Mouse (Mus musculus): ENCODE data around the gene Ly75. TPM values are rescaled to one million over a fixed set of nuclear protein-coding genes. Genes with fewer than 3 reads are reported as not detected.

The Ly75 gene
- total RNA-seq, 2 experiments from 2014 or later, result 5.3 to 6.6 TPM

GRCm38 (mm10) chr2:60326948-60327347, 56.2 kb downstream of the Ly75 start:
- DNase-seq (ENCODE audit: low spot score in 2 of 2), result no peak

- no peak for DNase-seq (ENCODE audit: low spot score in 2 of 2)
Measured at GRCm38 (mm10) chr2:60323411-60323810, 59.7 kb downstream of the Ly75 start.

DNA sequence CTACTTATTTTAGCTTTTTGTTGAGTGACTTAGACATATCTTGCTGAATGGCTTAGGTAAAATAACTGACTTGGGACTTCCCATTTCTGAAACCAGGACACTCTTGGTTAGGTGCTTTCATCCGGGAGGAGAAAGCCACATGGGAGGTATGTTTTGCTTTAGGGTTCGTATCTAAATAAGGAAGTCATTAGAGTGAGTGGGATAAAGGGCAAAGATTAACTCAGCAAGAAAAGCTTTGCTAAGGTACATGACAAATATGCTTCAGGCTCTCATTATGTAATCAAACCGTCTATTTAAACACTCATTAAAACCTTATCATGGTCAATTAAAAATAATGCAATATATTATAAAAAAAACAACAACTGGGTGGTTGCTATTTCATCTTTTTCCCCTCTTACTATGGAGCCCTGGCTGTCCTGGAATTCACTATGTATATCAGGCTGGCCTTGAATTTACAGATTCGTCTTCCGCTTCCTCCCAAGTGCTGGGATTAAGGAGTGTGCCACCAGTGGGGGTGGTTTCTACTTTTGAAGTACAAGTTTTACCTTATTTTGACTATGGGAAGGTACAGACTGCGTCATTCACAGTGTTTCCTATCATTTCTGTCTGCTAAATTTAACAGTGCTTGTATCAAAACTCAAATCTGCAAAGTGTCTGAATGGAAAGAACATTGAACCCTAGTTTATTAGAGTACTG, 60.9 kb downstream of the Ly75 start:
- DNase-seq (ENCODE audit: low spot score in 2 of 2), result no peak

- no peak for DNase-seq (ENCODE audit: low spot score in 2 of 2)
Measured at GRCm38 (mm10) chr2:60303796-60304195, 79.3 kb downstream of the Ly75 start.

DNA sequence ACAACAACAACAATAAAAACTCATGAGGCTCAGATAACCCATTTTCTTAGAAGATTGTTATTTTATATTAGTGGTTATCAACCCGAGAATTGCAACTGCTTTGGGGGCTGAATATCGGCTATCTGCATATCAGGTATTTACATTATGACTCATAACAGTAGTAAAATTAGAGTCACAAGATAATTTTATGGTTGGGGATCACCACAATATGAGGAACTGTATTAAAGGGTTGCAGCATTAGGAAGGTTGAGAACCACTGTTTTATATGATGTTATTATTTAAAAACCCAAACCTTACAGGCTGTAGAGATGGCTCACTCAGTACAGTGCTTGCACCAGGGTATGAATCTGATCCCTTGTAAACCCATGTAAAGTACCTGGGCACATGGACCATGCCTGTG, 83.8 kb downstream of the Ly75 start:
- no peak for DNase-seq (ENCODE audit: low spot score in 2 of 2)

GRCm38 (mm10) chr2:60298266-60298665, 84.8 kb downstream of the Ly75 start:
- no peak for DNase-seq (ENCODE audit: low spot score in 2 of 2)

DNA sequence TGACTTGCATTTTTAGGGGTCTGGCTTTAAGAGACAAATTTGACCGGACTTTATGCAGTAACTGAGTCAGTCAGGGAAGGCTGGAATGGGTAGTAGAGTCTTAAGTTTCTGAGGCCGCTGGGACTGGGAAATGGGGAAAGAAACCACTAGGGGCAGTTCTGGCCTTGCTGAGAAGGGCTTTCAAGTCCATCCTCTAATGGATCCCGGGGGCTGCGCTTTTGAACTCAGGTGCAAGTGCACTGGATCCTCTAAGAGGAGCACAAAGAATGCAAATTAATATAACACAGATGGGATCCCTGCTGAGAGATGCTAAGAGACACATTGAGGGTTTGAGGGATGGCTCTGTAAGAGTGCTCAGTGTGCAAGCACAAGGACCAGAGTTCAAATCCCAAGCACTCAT, 91.7 kb downstream of the Ly75 start:
- DNase-seq (ENCODE audit: low spot score in 2 of 2), result no peak

DNA sequence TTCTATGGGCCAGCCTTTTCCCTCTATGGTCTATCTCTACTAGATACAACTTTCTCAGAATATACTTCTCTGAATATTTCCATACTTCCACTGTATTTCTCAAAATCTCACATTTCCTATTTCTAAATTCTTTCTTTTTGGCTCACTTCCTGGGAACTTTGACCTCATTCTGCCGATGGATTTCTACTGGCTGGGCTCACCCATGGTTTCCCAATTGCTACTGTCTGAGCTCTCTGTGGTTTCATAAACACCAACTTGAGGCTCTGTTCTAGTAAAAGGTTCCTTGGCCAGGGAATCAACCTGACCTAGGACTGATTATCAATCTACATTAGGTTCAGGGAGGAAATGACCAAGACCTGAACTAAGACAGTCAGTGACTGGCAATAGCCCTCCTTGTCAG, 93.7 kb downstream of the Ly75 start:
- DNase-seq (ENCODE audit: low spot score in 2 of 2), result no peak

DNA sequence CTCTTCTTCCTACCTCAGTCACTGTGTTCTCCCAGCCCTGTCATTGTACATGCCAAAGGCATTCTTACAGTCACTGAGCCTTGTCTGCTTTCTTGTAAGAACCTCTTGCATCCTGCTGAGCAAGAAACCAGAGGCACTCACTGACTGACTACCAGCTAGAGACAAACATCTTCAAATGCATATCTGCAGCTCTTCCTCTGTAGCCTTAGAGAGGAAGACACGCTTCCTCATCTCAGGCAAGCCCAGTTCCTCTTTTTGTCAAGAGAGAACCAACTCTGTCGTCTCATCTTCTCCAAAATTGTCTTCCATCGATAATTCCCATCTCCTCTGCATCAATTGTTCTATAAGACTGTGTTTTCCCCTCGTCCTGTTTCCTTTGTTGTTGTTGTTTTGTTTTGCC, 94.5 kb downstream of the Ly75 start:
- no peak for DNase-seq (ENCODE audit: low spot score in 2 of 2)

GRCm38 (mm10) chr2:60285107-60285617, 97.9 kb downstream of the Ly75 start:
- no peak for DNase-seq (ENCODE audit: low spot score in 2 of 2)

DNA sequence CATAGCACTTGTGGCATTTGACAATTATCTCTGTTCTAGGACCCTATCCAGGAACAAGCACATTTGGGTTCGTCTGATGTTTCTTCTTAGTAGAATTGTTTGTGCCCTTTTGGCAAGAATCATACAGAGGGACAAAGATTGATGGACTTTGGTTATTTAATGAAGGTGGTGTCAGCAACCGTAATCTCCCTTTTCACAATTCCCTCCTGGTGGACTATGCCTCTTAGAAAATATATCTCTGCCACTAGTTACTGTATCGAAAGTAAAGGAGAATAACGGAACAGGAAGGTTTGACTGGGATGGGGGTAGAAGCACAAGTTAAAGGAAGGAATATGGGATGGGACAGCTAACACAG, 98.7 kb downstream of the Ly75 start, which contains the start of gene Cd302:
Gene Cd302, minus strand, starts transcription at position 22 of the 355 bp plus-strand sequence.
- DNase-seq (ENCODE audit: low spot score in 2 of 2), result no peak

DNA sequence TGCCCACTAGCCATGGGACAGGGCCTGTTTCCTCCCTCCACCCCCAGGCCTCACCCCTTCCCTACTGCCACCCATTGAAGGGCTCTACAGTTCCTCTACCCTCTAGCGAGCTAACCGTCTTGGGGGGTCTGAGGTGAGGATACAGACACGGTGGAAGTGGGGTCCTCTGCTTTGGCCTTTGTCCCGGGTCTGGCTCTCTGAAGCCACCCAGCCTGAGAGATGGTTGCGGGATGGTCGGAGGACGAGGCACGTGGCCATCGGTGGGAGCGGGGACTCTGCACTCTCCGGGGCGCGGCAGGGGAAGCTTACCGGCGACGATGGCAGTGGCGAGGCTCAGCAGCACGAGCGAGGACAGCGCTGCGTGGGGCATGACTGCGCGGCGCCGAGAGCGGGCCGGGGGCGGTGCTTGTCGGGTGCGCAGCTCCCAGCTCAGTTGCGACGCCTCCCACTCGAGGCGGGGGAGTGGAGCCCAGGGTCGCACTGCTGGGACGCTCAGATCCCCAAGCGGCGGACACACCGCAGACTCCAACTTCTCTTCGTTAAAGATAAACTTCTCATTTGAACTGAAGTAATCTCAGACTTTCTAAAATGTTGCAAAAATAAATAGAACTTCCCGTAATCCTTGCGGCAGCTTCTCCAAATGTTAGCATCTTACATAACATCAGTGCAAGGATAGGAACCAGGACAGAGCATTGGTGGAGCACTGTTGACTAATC, 99.2 kb downstream of the Ly75 start:
- peak; percentile 37 to 47 for DNase-seq (ENCODE audit: low spot score in 2 of 2)

DNA sequence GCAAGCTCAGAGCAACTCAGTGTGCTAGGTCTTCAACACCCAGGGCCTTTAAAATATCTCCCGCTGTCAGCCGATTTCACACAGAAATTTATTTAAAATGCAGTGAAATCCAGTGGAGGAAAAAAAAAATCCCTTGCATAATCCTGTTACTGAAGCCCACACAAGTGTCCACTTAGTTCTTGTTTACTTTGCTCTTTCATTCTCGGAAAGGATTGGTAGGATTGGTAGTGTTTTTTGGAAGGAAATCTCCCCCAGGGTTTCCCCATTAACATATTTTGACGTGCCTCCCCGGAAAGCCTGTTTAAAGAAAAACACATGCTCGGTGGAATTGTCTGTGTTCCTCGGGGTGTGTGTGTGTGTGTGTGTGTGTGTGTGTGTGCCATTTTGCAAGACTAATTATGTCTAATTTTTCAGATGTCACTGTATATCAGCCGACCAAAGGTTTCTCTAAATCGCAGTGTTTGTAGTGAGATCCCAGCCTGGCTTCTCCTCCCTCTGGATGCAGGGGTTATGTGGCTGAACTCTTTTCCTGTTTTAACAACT, 99.8 kb downstream of the Ly75 start:
- peak; percentile 8 to 13 for DNase-seq (ENCODE audit: low spot score in 2 of 2)

DNA sequence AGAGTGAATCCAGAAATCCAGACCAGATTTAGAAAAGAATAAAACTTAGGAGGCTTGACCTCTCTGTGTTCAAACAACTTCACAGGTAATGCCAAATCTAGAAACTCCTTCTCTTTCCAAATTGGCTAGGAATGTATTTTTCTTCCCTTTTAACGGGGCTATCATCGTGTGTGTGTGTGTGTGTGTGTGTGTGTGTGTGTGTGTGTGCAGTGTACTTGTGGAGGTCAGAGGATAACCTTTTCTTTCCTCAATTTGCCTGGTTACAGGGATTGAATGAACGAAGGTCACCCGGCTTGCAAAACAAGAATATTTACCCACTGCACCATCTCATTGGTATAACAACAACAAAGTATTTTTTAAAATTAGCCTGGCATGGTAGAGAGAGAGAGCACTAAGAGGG, 100.5 kb downstream of the Ly75 start:
- no peak for DNase-seq (ENCODE audit: low spot score in 2 of 2)

GRCm38 (mm10) chr2:60278627-60279026, 104.5 kb downstream of the Ly75 start:
- DNase-seq (ENCODE audit: low spot score in 2 of 2), result no peak

- DNase-seq (ENCODE audit: low spot score in 2 of 2), result no peak
Measured at GRCm38 (mm10) chr2:60269856-60270479, 113.1 kb downstream of the Ly75 start.

DNA sequence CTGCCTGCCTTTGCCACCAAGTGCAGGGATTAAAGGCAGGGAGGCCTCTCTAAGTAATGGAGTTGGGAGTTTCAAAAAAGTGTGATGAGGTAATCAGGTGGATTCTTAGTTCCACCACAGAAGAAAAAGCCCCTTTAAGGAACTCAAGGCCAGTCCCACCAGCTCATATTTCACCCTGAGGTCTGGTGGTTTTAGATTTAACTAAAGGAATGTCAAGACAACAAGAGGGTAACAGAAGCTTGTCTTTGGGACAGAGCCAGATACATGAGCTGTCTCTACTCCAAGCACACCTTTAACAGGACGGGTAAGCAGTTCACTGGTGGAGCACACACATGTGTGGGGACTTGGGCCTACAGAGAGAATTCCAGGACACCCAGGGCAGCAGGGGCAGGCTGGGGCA, 115.5 kb downstream of the Ly75 start:
- DNase-seq (ENCODE audit: low spot score in 2 of 2), result no peak

DNA sequence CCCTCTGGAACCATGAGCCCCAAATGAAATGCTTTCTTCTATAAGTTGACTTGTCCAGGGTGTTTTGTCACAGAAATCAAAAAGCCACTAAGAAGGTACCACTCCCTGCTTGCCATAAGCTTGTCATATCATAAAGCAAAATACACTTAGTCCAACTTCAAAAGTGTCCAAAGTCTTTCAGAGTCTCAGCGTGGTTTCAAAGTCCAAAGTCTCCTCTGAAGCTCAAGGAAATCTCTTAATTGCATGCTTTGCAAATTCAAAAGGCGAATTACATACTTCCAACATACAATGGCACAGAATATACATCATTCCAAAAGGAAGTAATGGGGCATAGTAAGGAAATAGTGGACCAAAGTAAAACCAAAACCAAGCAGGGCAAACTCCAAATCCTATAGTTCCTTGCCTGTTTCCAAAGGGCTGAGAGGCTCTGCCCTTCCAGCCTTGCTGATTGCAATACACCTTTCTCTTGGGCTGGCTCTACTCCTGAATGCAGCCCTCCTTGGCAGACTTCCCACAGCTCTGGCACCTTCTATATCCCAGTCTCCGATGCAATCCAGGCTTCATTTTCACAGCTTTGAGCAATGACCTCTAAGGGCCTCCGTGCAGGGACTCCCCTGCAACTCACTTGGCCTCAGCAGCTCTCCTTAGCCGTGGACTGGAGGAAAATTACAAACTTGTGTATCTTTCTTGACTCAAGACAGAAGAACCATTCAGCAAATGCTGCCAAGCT, 122.3 kb downstream of the Ly75 start:
- DNase-seq (ENCODE audit: low spot score in 2 of 2), result no peak

DNA sequence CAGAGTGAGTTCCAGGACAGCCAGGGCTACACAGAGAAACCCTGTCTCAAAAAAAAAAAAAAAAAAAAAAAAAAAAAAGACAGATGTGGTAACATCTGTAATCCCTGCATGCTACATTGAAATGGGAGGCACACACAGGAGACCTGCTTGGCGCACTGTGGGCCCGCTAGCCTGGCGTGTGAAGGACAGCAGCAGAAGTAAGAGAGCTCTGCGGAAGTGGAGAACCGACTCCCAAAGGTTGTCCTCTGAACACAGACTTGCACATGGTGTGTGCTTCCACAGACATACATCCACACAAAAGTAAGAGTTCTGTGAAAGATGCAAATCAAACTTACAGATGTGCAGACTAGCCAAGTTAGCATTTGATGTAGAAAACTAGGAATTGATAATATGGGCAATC, 123.9 kb downstream of the Ly75 start:
- DNase-seq (ENCODE audit: low spot score in 2 of 2), result no peak

DNA sequence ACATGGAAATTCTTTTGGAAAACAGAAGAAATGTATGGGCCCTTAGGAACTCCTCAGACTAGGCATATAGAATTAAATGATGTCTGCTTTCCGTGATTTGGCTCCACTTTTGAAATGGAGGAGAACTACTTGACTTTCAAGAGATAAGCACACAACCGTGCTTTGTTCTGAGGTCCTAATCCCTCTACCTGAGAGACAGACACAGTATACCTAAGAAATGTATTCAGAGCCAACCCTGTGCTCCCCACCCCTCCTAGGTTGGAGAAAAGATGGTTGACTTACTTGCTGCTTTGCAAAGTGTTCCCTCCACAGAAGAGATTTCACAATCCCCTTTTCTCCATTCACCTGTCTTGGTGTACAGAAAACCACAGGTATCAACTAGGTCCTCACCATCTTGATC, 126.4 kb downstream of the Ly75 start:
- no peak for DNase-seq (ENCODE audit: low spot score in 2 of 2)

DNA sequence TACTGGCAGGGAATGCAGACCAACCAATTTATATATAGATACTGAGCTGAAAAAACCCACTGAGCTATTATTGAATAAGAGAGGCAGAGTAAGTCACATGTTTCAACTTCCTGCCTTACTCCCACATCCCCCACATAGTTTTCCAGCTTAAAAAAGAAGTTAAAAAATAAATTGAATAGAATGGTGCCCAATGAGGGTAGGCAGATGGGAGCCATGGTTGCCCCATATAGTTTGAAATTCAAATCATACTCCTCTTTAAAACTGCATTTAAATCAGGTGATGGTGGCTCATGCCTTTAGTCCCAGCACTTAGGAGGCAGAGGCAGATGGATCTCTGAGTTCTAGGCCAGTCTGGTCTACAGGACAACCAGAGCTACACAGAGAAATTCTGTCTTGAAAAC, 129.6 kb downstream of the Ly75 start:
- no peak for DNase-seq (ENCODE audit: low spot score in 2 of 2)

Measured in layer of hippocampus, postnatal 14 days (tissue).